Mouse (Mus musculus): ENCODE results near the gene Gmfg. TPM values are rescaled to one million over a fixed set of nuclear protein-coding genes. Genes with fewer than 3 reads are reported as not detected.

Gmfg gene
- polyA plus RNA-seq, 1 experiment, result 2.2 TPM

- 3% methylated on average over 46 of the region's 97 CpGs for WGBS
- H3K27ac ChIP-seq (ENCODE audit: insufficient read depth, low read length), result peak within 1 kb of the TSS; percentile 83
- DNase-seq, result peak; percentile 63 to 64
- no peak for TF ChIP-seq CTCF (IDR thresholded peaks at IDR 0.05; ENCODE audit: borderline replicate concordance, insufficient read depth, low read depth, low read length)
- no peak for TF ChIP-seq POLR2A (IDR thresholded peaks at IDR 0.05; ENCODE audit: borderline replicate concordance, insufficient read depth, low read length)
- peak within 1 kb of the TSS; percentile 100 for H3K4me3 ChIP-seq (replicated peaks; ENCODE audit: insufficient read depth, low read depth, low read length)
- H3K27me3 ChIP-seq (ENCODE audit: control insufficient read depth, insufficient read depth, low read length), result no peaks in the 10 kb centered on the region
- H3K4me1 ChIP-seq (ENCODE audit: control insufficient read depth, insufficient read depth, low read length), result peaks cover 5% of the 10 kb centered on the region
These were observed 14.5 kb downstream of the Gmfg start, which contains the start of gene Lrfn1 for GRCm38 (mm10) chr7:28451531-28452360. Gene Lrfn1 (plus strand): TSS chr7:28451980.

- Histone ChIP-seq H3K4me3 (replicated peaks; ENCODE audit: insufficient read depth, low read depth, low read length) (peak overlapping the region; percentile 100), H3K4me1 (ENCODE audit: control insufficient read depth, insufficient read depth, low read length) (peaks cover 5% of the 10 kb centered on the region), H3K27ac (ENCODE audit: insufficient read depth, low read length) (peak overlapping the region; percentile 83), H3K27me3 (ENCODE audit: control insufficient read depth, insufficient read depth, low read length) (no peaks in the 10 kb centered on the region)
- peak in 1 of 2 experiments; percentile 46 for DNase-seq
- TF ChIP-seq CTCF (IDR thresholded peaks at IDR 0.05; ENCODE audit: borderline replicate concordance, insufficient read depth, low read depth, low read length) (no peak), POLR2A (IDR thresholded peaks at IDR 0.05; ENCODE audit: borderline replicate concordance, insufficient read depth, low read length) (no peak)
- under 1% methylated on average over 23 of the region's 24 CpGs for WGBS
These were observed 15.2 kb downstream of the Gmfg start for GRCm38 (mm10) chr7:28452361-28453005.

GRCm38 (mm10) chr7:28460361-28460760 is 23.1 kb downstream of the Gmfg start:
- H3K27me3 ChIP-seq (ENCODE audit: control insufficient read depth, insufficient read depth, low read length), result no peaks in the 10 kb centered on the region
- H3K4me3 ChIP-seq (replicated peaks; ENCODE audit: insufficient read depth, low read depth, low read length), result no peak overlapping the region
- no peak for TF ChIP-seq POLR2A (IDR thresholded peaks at IDR 0.05; ENCODE audit: borderline replicate concordance, insufficient read depth, low read length)
- TF ChIP-seq CTCF (IDR thresholded peaks at IDR 0.05; ENCODE audit: borderline replicate concordance, insufficient read depth, low read depth, low read length), result no peak
- H3K27ac ChIP-seq (ENCODE audit: insufficient read depth, low read length), result no peak overlapping the region
- peaks cover 11% of the 10 kb centered on the region; the same call in 1 of the 2 replicates for H3K4me1 ChIP-seq (ENCODE audit: control insufficient read depth, insufficient read depth, low read length)
- WGBS, result 99% methylated on average over 5 of the region's 5 CpGs
- DNase-seq, result no peak

- Histone ChIP-seq H3K27me3 (ENCODE audit: control insufficient read depth, insufficient read depth, low read length) (no peaks in the 10 kb centered on the region), H3K4me1 (ENCODE audit: control insufficient read depth, insufficient read depth, low read length) (peaks cover 11% of the 10 kb centered on the region; the same call in 1 of the 2 replicates), H3K27ac (ENCODE audit: insufficient read depth, low read length) (no peak overlapping the region), H3K4me3 (replicated peaks; ENCODE audit: insufficient read depth, low read depth, low read length) (no peak overlapping the region)
- 76% methylated on average over 2 of the region's 2 CpGs for WGBS
- no peak for TF ChIP-seq CTCF (IDR thresholded peaks at IDR 0.05; ENCODE audit: borderline replicate concordance, insufficient read depth, low read depth, low read length)
- no peak for DNase-seq
These were observed 25.5 kb downstream of the Gmfg start for GRCm38 (mm10) chr7:28462769-28463168.

- 15% methylated on average over 10 of the region's 10 CpGs for WGBS
- H3K27ac ChIP-seq (ENCODE audit: insufficient read depth, low read length), result peak overlapping the region; percentile 7; the same call in 1 of the 2 replicates
These were observed 27.4 kb downstream of the Gmfg start for GRCm38 (mm10) chr7:28464416-28465212.

GRCm38 (mm10) chr7:28466721-28467212 is 29.5 kb downstream of the Gmfg start:
- Histone ChIP-seq H3K27me3 (ENCODE audit: control insufficient read depth, insufficient read depth, low read length) (no peaks in the 10 kb centered on the region), H3K4me1 (ENCODE audit: control insufficient read depth, insufficient read depth, low read length) (peaks cover 8% of the 10 kb centered on the region; the same call in 1 of the 2 replicates), H3K4me3 (replicated peaks; ENCODE audit: insufficient read depth, low read depth, low read length) (no peak overlapping the region), H3K27ac (ENCODE audit: insufficient read depth, low read length) (no peak overlapping the region)
- DNase-seq, result no peak
- WGBS, result 62% methylated on average over 40 of the region's 40 CpGs
- TF ChIP-seq CTCF (IDR thresholded peaks at IDR 0.05; ENCODE audit: borderline replicate concordance, insufficient read depth, low read depth, low read length) (no peak), POLR2A (IDR thresholded peaks at IDR 0.05; ENCODE audit: borderline replicate concordance, insufficient read depth, low read length) (no peak)

More at GRCm38 (mm10) chr7:28464416-28465212, 27.4 kb downstream of the Gmfg start:
- H3K4me3 ChIP-seq (replicated peaks; ENCODE audit: insufficient read depth, low read depth, low read length), result peak overlapping the region; percentile 58
- DNase-seq, result peak; percentile 89 to 94
- no peaks in the 10 kb centered on the region for H3K27me3 ChIP-seq (ENCODE audit: control insufficient read depth, insufficient read depth, low read length)
- no peak for TF ChIP-seq CTCF (IDR thresholded peaks at IDR 0.05; ENCODE audit: borderline replicate concordance, insufficient read depth, low read depth, low read length)
- TF ChIP-seq POLR2A (IDR thresholded peaks at IDR 0.05; ENCODE audit: borderline replicate concordance, insufficient read depth, low read length), result 0 out of 2 replicates have a peak, but pooled peaks have one; percentile 33
- peaks cover 11% of the 10 kb centered on the region; the same call in 1 of the 2 replicates for H3K4me1 ChIP-seq (ENCODE audit: control insufficient read depth, insufficient read depth, low read length)

- H3K27ac ChIP-seq (ENCODE audit: insufficient read depth, low read length), result no peak overlapping the region
- no peak for DNase-seq
- peaks cover 8% of the 10 kb centered on the region; the same call in 1 of the 2 replicates for H3K4me1 ChIP-seq (ENCODE audit: control insufficient read depth, insufficient read depth, low read length)
- TF ChIP-seq POLR2A (IDR thresholded peaks at IDR 0.05; ENCODE audit: borderline replicate concordance, insufficient read depth, low read length) (no peak), CTCF (IDR thresholded peaks at IDR 0.05; ENCODE audit: borderline replicate concordance, insufficient read depth, low read depth, low read length) (no peak)
- H3K4me3 ChIP-seq (replicated peaks; ENCODE audit: insufficient read depth, low read depth, low read length), result no peak overlapping the region
- H3K27me3 ChIP-seq (ENCODE audit: control insufficient read depth, insufficient read depth, low read length), result no peaks in the 10 kb centered on the region
- 43% methylated on average over 63 of the region's 63 CpGs for WGBS
These were observed 30.0 kb downstream of the Gmfg start for GRCm38 (mm10) chr7:28467213-28467751.

Data from cerebellum, adult 2 months (tissue).